Mouse (Mus musculus) ovary, adult 18-20 months (tissue): Measurements from ENCODE around the gene Eif3c.
A peak's percentile ranks its signal among the peaks of the same experiment; 100 is the strongest.

Experiments
- DNase-seq: peaks from one replicate; pipeline ENCODE4 v3.0.0; 2022; ENCODE audit warnings: low spot score, mixed read lengths

Gene Eif3c

GRCm38 (mm10) chr7:126545631-126546030 lies 20.6 kb downstream of the Eif3c start:
- no peak for DNase-seq

DNA sequence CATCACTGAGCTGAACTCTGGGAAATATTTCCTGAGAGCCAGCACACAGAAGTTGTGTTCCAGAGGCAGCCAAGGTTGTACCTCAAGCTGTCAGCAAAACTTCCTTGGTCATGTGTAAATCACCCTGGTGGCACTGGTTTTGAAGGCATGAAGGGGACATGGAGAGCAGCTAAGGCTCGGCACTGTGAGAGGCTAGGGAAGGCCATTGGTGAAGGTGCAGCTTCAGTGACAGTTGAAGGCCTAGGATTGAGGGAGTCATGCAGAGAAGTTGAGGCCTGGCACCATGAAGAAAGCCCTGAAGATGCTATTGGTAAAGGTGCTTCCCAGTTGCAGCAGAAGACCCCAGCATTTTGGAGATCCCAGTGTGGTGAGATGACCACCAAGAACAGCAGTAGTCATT lies 24.6 kb downstream of the Eif3c start:
- DNase-seq = no peak

GRCm38 (mm10) chr7:126537820-126538585 lies 28.2 kb downstream of the Eif3c start:
- no peak for DNase-seq

DNA sequence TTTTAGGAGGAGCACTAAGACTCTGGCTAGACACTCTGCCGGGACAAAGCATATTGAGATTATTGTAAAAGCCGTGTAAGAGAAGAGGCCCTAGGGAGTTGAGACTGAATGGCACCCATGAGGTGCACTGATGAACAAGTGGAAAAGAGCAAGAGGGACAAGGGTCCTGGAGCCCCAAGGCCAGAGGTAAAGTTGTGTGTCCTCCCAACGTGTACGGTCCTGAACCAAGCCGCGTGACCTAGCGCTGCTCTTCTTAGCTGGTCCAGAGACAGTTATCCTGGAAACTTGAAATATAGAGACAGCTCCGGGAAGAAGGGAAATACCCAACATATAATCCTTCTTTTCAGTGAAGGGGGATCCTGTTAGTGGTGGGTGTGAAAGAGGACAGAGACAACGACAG lies 29.7 kb downstream of the Eif3c start:
- no peak for DNase-seq

DNA sequence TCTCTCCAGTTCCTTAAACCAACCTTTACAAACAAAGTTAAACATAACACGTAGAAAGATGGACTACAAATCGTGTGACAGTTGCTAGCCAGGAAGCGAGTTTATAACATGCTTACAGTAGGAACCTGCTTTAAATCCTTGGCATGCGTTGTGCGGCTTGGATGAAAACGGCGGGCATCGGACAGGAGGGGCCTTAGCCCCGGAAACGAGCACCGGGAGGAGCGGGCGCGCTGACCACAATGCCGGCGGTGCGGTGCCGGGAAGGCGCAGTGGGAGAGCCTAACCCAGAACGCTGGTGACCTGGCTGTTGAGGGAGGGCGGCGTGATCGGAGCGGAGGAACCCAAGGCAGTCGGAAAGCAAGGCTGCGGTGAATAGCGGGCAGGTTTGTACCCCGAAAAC lies 30.4 kb downstream of the Eif3c start:
- DNase-seq = no peak

GRCm38 (mm10) chr7:126533434-126533833 lies 32.8 kb downstream of the Eif3c start:
- no peak for DNase-seq

GRCm38 (mm10) chr7:126528166-126528577 lies 38.0 kb downstream of the Eif3c start:
- DNase-seq = no peak

DNA sequence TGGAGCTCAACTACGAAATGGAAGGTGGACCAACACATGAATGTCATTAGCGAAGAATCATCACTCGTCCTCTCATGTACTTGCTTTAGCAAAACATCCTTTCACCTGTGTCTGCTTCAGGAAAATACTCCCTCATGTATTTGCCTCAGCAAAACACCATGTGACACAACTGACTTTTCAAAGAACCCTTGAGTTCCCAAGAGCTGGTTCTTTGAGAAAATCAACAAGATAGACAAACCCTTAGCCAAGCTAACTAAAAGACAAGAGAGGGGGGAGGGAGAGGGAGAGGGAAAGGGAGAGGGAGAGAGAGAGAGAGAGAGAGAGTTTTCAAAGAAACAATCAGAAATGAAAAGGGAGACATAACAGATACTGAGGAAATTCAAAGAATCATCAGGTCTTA lies 42.9 kb downstream of the Eif3c start:
- no peak for DNase-seq

DNA sequence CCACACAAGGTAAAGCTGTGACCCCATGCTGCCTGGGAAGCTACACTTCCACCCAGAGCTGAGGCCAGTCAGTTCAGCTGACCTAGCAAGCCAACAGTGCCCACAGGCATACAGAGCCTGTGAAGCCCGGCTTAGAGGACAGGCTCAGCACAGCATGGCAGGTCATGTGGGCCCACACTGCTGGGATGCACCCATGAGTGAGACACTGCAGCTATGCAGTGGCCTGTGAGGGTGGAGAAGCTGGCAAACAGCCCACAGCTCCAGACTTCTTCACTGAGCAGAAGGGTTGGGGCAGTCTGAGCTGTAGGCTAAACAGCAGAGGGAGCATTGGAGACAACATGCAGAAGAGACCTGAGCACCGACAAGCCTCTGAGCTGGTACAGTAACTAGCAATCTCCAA lies 46.7 kb downstream of the Eif3c start:
- no peak for DNase-seq

DNA sequence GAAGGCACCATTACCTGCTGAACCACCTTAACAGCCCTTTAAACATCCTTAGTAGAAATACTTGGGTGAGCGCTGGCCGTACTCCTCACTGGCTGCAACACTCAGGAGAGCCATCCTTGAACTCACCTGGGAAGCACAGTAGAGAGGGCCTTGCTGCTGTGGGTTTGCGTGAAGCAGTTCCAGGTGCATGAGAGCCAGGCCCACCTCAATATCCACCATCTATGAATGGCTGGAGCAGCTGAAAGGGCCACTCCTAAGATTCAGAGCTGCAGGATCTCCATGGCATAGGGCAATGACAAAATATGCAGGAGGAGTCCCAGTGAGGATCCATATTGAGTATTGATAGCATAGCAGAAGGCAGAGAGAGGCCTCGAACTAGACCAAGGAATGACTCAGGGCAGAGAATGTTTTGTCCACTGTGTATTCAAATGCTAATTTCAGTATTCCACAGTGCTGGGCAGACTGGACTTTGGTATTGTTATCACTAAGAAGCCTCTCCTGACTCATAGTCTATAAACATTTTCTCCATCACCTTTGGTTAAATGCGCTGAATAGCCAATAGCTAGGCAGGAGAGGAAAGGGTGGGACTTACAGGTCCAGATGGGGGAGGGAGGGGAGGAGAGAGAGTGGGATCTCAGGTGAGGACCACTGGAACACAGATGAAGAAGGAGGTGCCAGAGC lies 47.8 kb downstream of the Eif3c start:
- DNase-seq = no peak

DNA sequence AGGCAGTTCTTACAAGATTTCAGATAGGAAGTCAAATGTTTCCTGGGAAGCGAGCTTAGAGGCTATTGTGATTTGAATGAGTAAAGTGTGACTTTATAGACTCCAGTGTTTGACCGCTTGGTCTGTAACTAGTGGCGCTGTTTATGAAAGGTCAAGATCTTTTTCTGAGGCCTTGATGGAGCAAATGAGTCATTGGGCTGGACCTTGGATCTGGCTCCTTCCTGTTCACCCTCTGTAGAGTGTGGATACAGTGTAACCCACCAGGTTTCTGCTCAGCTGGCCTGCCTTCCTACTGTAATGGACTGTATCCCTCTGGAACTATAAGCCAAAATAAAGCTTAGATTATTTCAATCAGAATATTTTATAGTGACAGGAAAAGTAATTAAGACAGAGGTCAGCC lies 54.9 kb downstream of the Eif3c start:
- DNase-seq = no peak

- DNase-seq = no peak
These were observed 59.0 kb downstream of the Eif3c start for GRCm38 (mm10) chr7:126507126-126507778.

- DNase-seq = no peak
These were observed 61.3 kb downstream of the Eif3c start for GRCm38 (mm10) chr7:126504913-126505312.

DNA sequence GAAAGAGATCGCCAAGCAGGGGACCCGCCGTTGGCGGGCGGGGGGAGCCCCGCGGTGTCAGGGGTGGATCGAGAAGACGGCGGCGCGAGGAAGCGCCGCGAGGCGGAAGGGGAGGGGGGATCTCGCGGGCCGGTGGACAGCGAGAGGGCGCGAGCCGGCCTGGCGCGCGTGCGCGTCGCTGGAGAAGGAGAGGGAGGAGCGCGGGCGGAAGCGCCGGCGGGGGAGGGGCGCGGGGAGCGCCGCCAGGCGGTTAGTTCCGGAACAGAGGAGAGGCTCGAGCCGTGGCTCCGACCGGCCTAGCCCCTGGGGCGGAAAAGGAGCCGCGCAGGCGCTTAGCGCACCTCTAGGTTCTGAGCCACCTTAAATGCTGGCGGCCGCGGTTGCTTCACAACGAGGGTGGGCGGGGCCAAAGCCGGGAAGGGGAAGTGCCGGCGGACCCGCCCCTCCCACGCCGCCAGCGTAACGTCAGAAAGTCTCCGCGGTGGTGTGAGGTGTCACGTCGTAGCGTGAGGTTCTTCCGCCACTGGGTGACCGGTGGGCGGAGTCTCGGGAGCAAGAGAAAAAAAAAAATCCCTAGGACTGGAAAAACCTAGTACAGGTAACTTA lies 62.8 kb downstream of the Eif3c start, which contains the start of gene Atxn2l:
Gene Atxn2l, minus strand, starts transcription at position 165 of the 606 bp plus-strand sequence.
- peak; percentile 97 for DNase-seq

DNA sequence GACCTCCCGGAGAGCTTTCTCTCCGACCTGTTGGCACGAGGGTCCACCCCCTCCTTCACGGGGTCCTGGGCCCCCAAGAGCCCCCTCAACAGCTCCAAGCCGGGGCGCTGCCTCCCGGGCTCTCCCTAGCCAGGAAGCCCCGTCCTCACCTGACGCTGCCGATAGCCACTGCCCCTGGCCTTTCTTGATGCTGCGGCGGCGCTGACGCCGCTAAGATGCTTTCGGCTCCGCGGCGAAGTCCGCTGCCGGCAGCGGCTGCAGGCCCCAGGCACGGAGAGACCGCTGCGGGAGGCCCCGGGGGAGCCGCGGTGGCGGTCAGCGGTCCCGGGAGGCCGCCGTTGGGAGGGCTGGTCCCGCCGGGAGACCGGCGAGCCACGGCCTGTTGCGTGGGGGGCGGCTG lies 63.5 kb downstream of the Eif3c start:
- DNase-seq = no peak

- peak; percentile 91 for DNase-seq
These were observed 64.0 kb downstream of the Eif3c start for GRCm38 (mm10) chr7:126502023-126502741.

GRCm38 (mm10) chr7:126501684-126502022 lies 64.6 kb downstream of the Eif3c start:
- no peak for DNase-seq

DNA sequence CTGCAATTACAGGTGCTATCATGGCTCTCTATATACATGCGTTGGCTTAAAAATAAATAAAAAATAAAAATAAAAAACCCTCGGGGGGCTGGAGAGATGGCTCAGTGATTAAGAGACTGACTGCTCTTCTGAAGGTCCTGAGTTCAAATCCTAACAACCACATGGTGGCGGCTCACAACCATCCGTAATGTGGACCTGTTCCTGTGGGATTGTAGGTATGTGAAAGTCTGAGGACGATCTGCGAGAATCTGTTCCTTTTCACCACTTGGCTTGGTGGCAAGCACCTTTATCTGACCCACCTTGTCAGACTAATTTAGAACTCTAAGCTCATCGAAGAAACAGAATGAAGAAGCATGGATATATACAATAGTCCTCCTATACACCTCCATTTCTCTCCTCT lies 66.8 kb downstream of the Eif3c start:
- DNase-seq = no peak

GRCm38 (mm10) chr7:126497966-126498365 lies 68.2 kb downstream of the Eif3c start:
- DNase-seq = no peak

DNA sequence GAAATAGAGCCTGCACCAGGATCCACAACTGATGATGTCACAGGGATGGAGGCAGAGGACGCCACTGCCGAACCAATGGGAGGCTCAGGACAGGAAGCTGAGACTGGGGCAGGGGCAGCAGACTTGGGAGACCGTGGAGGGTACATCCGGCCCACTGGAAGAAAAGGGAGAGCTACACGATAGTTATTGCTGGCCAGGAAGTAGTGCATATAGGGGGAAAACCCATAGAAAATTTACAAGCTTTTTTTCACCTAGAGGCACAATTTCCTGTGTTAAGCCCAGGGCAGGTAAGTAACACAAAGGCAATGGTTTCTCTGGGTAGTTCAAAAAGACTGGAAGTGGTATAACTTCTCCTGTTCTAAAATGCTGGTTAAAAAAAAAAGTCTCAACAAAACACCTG lies 69.7 kb downstream of the Eif3c start:
- no peak for DNase-seq
